Mouse (Mus musculus) testis, adult 2 months (tissue): ENCODE measurements at regions not wholly inside any gene's neighbourhood (a gene's known extent, or its start where the extent isn't known, plus 50 kb on each side); places are given as distances from the start of the nearest gene placed in this dataset.

Source experiments
- CTCF ChIP-seq: fragments of 200-500 bp; IDR thresholded peaks from 2 replicates; pipeline ENCODE4 v1.5.1; 2012; ENCODE audit warnings: low read depth, mild to moderate bottlenecking, inconsistent platforms, low read length, moderate library complexity; ENCODE audit not compliant: control insufficient read depth, insufficient read depth, insufficient replicate concordance
- POLR2A ChIP-seq: fragments of 200-500 bp; IDR thresholded peaks from 2 replicates; pipeline ENCODE4 v1.6.1; 2012; ENCODE audit warnings: low read depth, mild to moderate bottlenecking, inconsistent platforms, low read length, moderate library complexity; ENCODE audit not compliant: control insufficient read depth

GRCm38 (mm10) chr12:79929846-79930245 lies 183.0 kb downstream of the Zfp36l1 start:
- TF ChIP-seq CTCF (no peak), POLR2A (no peak)
